26 mouse cellular contexts compared by ENCODE assay signal in genomic region chr6:99038977-99039376, GRCm38 (mm10).
DNase-seq lines count a peak whose midpoint lies in the region; ATAC-seq and TF ChIP-seq lines count a peak whose summit lies in the region.
"Had no signal": no experiment of that assay in that cellular context is flagged by ENCODE, and none has a peak within 500 bp of the region (broad histone marks: within the 10 kb centered on the region; RNA-seq: fewer than 3 reads in every experiment).

No protein-coding gene starts in this region.

- WGBS in hindbrain, embryonic 10.5 days: 74% methylated on average over 2 of the region's 2 CpGs
- 94% methylated on average over 2 of the region's 2 CpGs for WGBS in hindbrain, embryonic 16.5 days
- WGBS in liver, embryonic 15.5 days (ENCODE audit: insufficient replicate concordance): 53% methylated on average over 2 of the region's 2 CpGs
- 56% methylated on average over 2 of the region's 2 CpGs for WGBS in liver, postnatal 0 days (ENCODE audit: insufficient replicate concordance)

- no peak for TF ChIP-seq CTCF in liver, postnatal 0 days (IDR thresholded peaks at IDR 0.05; ENCODE audit: low read depth)

- H3K4me2 ChIP-seq in hindbrain, embryonic 16.5 days (ENCODE audit: low read length): no peak overlapping the region
- H3K4me2 ChIP-seq in liver, embryonic 15.5 days: no peak overlapping the region
- no peak overlapping the region for H3K4me2 ChIP-seq in liver, postnatal 0 days (ENCODE audit: low read depth, low read length)
- H3K4me2 ChIP-seq: embryonic facial prominence, embryonic 12.5 days; forebrain, embryonic 12.5 days had no signal

- H3K9ac ChIP-seq in hindbrain, embryonic 16.5 days (ENCODE audit: low read depth, low read length): no peak overlapping the region
- no peak overlapping the region for H3K9ac ChIP-seq in liver, embryonic 15.5 days
- no peak overlapping the region for H3K9ac ChIP-seq in liver, postnatal 0 days (replicated peaks)
- H3K9ac ChIP-seq: embryonic facial prominence, embryonic 12.5 days; forebrain, embryonic 12.5 days had no signal

- TF ChIP-seq EP300 in liver, postnatal 0 days (IDR thresholded peaks at IDR 0.05; ENCODE audit: low read depth): no peak

- 0 out of 2 replicates have a peak overlapping the region, but pooled peaks have one; percentile 29 for H3K27ac ChIP-seq in hindbrain, embryonic 10.5 days
- no peak overlapping the region for H3K27ac ChIP-seq in hindbrain, embryonic 16.5 days (ENCODE audit: low read depth, low read length)
- no peak overlapping the region for H3K27ac ChIP-seq in liver, embryonic 15.5 days (replicated peaks)
- peak overlapping the region; percentile 30; the same call in 1 of the 2 replicates for H3K27ac ChIP-seq in liver, postnatal 0 days (ENCODE audit: low read depth)
- H3K27ac ChIP-seq: embryonic facial prominence, embryonic 10.5 days; embryonic facial prominence, embryonic 12.5 days; forebrain, embryonic 10.5 days; forebrain, embryonic 12.5 days had no signal

- H3K36me3 ChIP-seq in hindbrain, embryonic 10.5 days: no peaks in the 10 kb centered on the region
- no peaks in the 10 kb centered on the region for H3K36me3 ChIP-seq in hindbrain, embryonic 16.5 days (ENCODE audit: control insufficient read depth, insufficient read depth, low read length)
- H3K36me3 ChIP-seq in liver, embryonic 15.5 days (replicated peaks): no peaks in the 10 kb centered on the region
- H3K36me3 ChIP-seq in liver, postnatal 0 days (replicated peaks; ENCODE audit: insufficient read depth, low read length): no peaks in the 10 kb centered on the region; the same call in 1 of the 2 replicates
- H3K36me3 ChIP-seq: embryonic facial prominence, embryonic 10.5 days; embryonic facial prominence, embryonic 12.5 days; forebrain, embryonic 10.5 days; forebrain, embryonic 12.5 days had no signal

- DNase-seq in hindbrain, embryonic 10.5 days (ENCODE audit: low spot score): no peak
- DNase-seq in liver: no peak
- DNase-seq in liver, postnatal 0 days: no peak
- DNase-seq: adrenal gland, adult 8-10 months; adrenal gland, postnatal 14 days; adrenal gland, postnatal 36 days; B cell, adult 2 months; cerebellum, adult 11-12 months; cerebellum, adult 2 months; cerebellum, adult 9-10 months; cerebellum, postnatal 10 days; cerebellum, postnatal 25 days had no signal

- no peak overlapping the region for H3K4me3 ChIP-seq in hindbrain, embryonic 10.5 days
- H3K4me3 ChIP-seq in hindbrain, embryonic 16.5 days (ENCODE audit: low read length): no peak overlapping the region
- no peak overlapping the region for H3K4me3 ChIP-seq in liver, embryonic 15.5 days (replicated peaks)
- no peak overlapping the region for H3K4me3 ChIP-seq in liver, postnatal 0 days (ENCODE audit: low read depth, low read length)
- H3K4me3 ChIP-seq: embryonic facial prominence, embryonic 10.5 days; embryonic facial prominence, embryonic 12.5 days; forebrain, embryonic 10.5 days; forebrain, embryonic 12.5 days had no signal

- H3K27me3 ChIP-seq in hindbrain, embryonic 10.5 days (ENCODE audit: insufficient read depth, poor library complexity, severe bottlenecking): peaks cover 6% of the 10 kb centered on the region; the same call in 1 of the 2 replicates
- H3K27me3 ChIP-seq in hindbrain, embryonic 16.5 days (replicated peaks; ENCODE audit: control insufficient read depth, insufficient read depth, low read length): no peaks in the 10 kb centered on the region; the same call in 1 of the 2 replicates
- no peaks in the 10 kb centered on the region for H3K27me3 ChIP-seq in liver, embryonic 15.5 days
- no peaks in the 10 kb centered on the region for H3K27me3 ChIP-seq in liver, postnatal 0 days (ENCODE audit: insufficient read depth, low read length)
- H3K27me3 ChIP-seq: CH12.LX; embryonic facial prominence, embryonic 12.5 days; forebrain, embryonic 12.5 days; Patski had no signal

- no peaks in the 10 kb centered on the region for H3K9me3 ChIP-seq in hindbrain, embryonic 10.5 days
- H3K9me3 ChIP-seq in hindbrain, embryonic 16.5 days (ENCODE audit: control insufficient read depth, low read length): no peaks in the 10 kb centered on the region
- H3K9me3 ChIP-seq in liver, embryonic 15.5 days (replicated peaks): no peaks in the 10 kb centered on the region
- no peaks in the 10 kb centered on the region for H3K9me3 ChIP-seq in liver, postnatal 0 days (ENCODE audit: low read length)
- H3K9me3 ChIP-seq: embryonic facial prominence, embryonic 10.5 days; embryonic facial prominence, embryonic 12.5 days; forebrain, embryonic 10.5 days; forebrain, embryonic 12.5 days; G1E had no signal

- H3K4me1 ChIP-seq in hindbrain, embryonic 10.5 days (replicated peaks): peaks cover 27% of the 10 kb centered on the region
- H3K4me1 ChIP-seq in hindbrain, embryonic 16.5 days (ENCODE audit: control insufficient read depth, insufficient read depth, low read depth, low read length): no peaks in the 10 kb centered on the region
- 0 out of 2 replicates have a peak, but pooled peaks cover 5% of the 10 kb centered on the region for H3K4me1 ChIP-seq in liver, embryonic 15.5 days (replicated peaks)
- H3K4me1 ChIP-seq in liver, postnatal 0 days (ENCODE audit: insufficient read depth): peaks cover 8% of the 10 kb centered on the region; the same call in 1 of the 2 replicates

- ATAC-seq in hindbrain, embryonic 16.5 days: no peak
- ATAC-seq in liver, embryonic 15.5 days (ENCODE audit: insufficient read depth): 0 out of 2 replicates have a peak, but pooled peaks have one; percentile 22
- peak; percentile 33 for ATAC-seq in liver, postnatal 0 days
- no peak for ATAC-seq in erythroid progenitor cell, adult 5-6 weeks (replicated peaks; ENCODE audit: low FRiP score, poor library complexity, severe bottlenecking)
- ATAC-seq: activated CD4-positive, CD25-positive, alpha-beta regulatory T cell, adult 4 months; CD4-positive, CD25-positive, alpha-beta regulatory T cell, adult 4 months; forebrain, embryonic 14.5 days; forebrain, embryonic 16.5 days; Patski had no signal

Comparison
In these comparisons a context has a peak if more than half of its experiments do, and no peak if none do; other contexts are left out.
1. H3K27ac ChIP-seq: peak in hindbrain, embryonic 10.5 days (single experiment) and liver, postnatal 0 days (single experiment); none in hindbrain, embryonic 16.5 days (single experiment) and liver, embryonic 15.5 days (single experiment).
2. ATAC-seq: peak in liver, embryonic 15.5 days (single experiment) and liver, postnatal 0 days (single experiment); none in hindbrain, embryonic 16.5 days (single experiment) and erythroid progenitor cell, adult 5-6 weeks (single experiment).